Mouse (Mus musculus): ENCODE results near the gene Syt7.

DNA sequence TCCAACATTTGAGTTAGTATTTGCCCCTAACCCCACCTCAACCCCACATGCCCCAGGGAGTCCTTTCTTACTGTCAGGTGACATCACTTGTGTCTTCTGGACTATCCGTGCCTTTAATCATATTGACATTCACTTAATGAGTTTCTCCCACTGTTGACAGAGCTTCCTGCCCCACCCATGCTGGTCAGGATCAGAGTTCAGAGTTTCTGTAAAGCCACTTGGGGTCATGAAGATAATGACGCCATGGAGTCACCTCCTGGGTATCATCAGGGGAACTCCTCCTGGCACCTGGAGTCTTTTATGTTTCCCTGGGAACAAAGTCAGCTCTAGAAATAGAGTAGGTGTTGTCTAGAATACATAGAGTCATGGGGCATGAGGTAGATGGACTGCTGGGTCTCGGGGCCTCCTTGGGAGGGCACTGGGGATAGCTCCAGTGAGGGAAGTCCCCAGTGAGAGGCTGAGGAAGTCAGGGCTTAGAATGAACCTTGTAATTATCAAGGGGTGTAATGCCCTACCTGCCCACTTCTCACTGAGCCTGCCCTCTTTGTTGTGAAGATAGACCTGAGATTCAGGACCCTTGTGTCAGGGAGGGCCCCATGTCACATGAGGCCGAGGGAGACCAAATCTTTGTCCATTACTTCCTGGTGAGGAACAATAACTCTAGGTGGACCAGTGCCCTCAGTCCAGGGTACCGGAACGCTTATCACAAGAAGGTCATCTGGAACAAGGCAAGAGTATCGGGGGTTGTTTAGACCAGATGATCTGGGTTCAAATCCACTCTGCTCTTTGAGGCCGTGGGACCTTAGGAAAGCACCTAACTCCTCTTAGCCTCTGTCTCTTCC lies 29.6 kb upstream of the Syt7 start:
- TF ChIP-seq CTCF (IDR thresholded peaks at IDR 0.05; ENCODE audit: borderline replicate concordance, extremely low read depth, insufficient read depth, insufficient read length) (no peak), POLR2A (IDR thresholded peaks at IDR 0.05; ENCODE audit: borderline replicate concordance, extremely low read depth, insufficient read depth, insufficient read length, poor library complexity, severe bottlenecking) (no peak)

Measured in brain, embryonic 14.5 days (tissue).